Mouse (Mus musculus) brain, adult 2 months (tissue): ENCODE measurements at regions not wholly inside any gene's neighbourhood (a gene's known extent, or its start where the extent isn't known, plus 50 kb on each side); places are given as distances from the start of the nearest gene placed in this dataset.

Experiments used
- DNase-seq: peaks from one replicate; pipeline ENCODE4 v3.0.0; 2011; ENCODE audit warnings: low read depth, low spot score

DNA sequence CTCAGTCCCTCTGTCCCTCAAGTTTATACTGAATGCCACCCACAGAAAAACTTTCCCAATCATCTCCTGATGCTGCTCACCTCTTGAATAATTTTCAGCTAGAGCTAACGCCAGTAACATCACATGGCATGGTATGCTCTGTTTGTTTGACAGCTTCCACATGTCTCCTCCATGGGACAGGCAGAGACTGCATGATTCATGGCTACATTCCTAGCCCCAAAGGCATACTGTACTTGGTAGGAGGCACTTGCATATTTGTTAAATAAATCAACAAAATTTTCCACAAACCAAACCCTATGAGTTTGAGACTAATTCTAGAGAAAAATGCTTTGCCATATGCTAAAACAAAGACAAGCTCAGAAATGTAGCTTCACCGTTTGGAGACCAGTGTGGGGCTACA, 304.9 kb downstream of the Rfpl4b start:
- DNase-seq, result peak; percentile 9
